Mouse (Mus musculus) 3134 (cell line): Measurements from ENCODE around the gene Cldn9.

Source experiments
- DNase-seq: peaks from one replicate; pipeline ENCODE4 v3.0.0-alpha.2; 2011; ENCODE audit warnings: low spot score; ENCODE audit not compliant: insufficient read length; ENCODE audit errors: extremely low read depth

Cldn9 gene

DNA sequence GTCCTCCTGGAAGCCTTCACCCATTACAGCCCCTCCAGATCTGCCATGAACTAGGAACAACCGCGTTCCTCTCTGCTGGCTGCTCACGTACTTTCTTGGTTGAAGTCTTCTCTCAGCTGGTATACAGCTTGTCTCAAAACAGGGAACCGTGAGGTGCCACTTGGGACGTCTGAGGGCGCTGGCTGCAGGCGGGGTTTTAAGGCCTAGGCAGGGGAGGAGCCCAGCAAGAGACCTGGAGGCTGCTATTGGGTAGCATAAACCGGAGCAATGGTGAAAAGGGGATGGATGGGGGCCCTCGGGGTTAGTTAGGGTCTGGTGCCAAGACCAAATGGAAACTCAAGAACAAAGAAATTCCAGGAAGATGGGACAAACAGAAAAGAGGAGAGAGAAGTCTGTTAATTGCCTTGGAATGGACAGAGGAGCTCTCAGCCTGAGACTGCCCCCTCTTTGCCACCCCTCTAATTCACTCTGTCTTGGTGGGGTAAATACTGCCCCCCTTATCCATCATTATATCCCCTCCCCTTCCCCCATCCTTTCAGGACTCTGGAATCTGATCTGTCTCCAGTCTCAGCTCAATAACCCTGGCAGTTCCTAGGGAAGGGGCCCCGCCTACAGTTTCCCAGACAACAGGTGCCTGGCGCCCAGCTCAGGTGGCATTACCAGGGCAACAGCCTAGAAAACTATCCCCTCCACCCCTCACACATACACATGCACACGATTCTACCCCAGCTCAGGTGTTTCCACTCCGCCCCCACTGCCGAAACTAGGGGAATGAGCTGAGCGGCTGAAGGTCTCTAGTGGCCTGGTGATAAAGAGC, at the start of gene Cldn9:
Gene Cldn9, minus strand, starts transcription at position 171 of the 817 bp plus-strand sequence.
- peak; percentile 70 for DNase-seq

DNA sequence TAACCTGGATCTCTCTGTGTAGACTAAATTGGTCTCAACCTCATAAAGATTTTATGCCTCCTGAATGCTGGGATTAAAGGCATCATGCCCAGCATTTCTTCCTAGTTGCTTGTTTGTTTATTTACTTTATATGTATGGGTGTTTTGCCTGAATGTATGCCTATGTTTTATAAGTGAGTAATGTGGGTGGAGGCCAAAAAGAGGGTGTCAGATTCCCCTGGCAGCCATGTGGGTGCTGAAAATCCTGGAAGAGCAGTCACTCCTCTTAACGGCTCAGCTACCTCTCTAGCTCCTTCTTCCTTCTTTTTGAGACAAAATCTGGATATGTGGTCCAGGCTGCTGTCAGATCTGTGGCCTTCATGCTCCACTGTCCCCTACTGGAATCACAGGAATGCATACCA, 46.6 kb upstream of the Cldn9 start:
- no peak for DNase-seq

- DNase-seq, result peak; percentile 93
Observed at GRCm38 (mm10) chr17:23726758-23727142, 42.9 kb upstream of the Cldn9 start.

DNA sequence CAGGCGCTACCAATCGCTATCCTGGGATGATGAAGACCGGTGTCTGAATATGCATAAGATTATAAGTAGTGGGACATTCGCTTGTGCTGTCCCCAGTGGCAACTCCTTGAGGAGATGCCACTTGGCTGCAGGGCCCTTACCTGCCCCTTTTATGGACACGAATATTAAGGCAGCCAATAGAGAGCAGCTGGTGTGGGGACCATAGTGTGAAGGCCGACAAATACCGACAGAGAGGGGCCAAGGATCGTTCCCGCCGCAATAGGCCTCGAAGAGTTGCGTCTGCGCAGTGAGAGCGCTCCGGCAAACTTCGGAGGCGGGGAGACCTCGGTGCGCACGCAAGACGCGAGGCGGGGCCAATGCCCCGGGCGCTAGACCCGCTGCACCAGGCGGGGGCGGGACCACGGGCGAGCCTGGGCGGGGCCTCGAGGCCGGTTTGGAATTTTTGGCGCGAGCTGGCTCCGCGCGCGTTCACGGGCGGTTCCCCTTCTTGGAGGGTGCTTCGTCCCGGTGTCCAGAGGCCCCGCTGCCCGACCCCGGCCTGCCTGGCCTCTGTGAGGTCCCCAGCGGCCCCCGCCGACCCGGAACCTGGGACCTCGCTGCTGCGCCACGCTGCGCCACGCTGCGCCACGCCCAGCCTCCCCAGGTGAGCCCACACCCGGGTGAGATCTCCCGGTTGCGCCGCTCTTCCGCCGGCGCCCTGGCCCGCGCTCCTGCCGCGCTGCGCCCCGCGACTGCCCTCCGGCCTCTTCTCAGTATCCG, 42.4 kb upstream of the Cldn9 start, which contains the start of gene Pkmyt1:
Gene Pkmyt1, plus strand, starts transcription at position 338 of the 759 bp plus-strand sequence.
- DNase-seq, result peak; percentile 95

GRCm38 (mm10) chr17:23725477-23725876, 41.7 kb upstream of the Cldn9 start:
- DNase-seq, result no peak

DNA sequence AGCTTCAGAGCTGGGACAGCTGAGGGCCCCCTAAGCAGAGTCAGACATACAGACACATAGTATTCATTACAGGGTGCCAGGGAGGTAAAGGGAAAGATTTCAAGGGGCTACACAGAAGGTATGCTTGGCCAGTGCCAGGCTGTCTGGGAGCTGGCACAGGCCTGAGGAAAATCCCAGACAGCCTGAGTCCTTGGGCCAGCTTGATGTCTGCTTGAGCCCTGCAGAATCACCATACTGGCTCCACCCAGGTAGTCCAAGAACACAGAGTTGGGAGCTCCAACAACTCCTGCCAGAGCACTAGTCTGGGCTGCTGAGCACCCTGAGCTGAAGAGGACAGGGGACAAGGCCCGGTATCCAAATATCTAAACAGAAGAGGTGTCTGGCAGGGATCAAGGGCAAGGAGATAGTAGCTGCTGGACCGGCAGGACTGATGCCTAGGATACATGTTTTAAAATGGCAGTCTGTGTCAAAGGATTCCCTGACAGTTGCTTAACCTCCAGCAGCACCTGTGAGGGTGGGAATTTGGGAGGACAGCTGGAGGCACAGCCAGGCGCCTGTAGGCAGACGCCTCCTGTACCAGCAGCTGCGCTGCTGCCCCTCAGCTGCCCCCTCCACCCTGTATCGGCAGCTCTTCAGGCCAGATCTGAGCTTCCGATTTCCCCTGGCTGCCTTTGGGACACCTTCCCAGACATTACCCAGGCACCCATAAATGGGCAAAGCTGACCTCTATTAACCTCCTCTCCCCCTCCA, 38.7 kb upstream of the Cldn9 start, which contains the start of gene 1520401A03Rik:
Gene 1520401A03Rik, minus strand, starts transcription at position 408 of the 750 bp plus-strand sequence.
- no peak for DNase-seq

DNA sequence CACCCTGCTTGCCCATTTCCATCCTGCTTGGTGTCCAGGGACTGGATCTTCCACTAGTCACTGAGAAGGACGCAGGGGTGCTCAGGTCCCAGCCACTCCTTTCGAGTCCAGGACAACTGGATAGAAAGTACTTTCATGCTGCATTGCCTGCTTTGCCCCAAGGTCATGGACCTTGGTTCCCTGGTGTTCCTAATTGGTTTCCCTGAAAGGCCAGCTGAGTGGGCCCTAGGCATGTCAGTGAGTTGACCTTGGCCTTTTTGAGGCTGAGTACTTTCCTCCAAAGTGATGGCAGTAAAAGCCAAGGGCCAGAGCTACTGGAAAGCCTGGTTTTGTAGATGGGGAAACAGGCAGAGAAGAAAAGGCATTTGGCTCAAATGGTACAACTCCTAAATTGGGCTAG, 38.1 kb upstream of the Cldn9 start:
- DNase-seq, result no peak

- DNase-seq, result no peak
Observed at GRCm38 (mm10) chr17:23719455-23719854, 35.6 kb upstream of the Cldn9 start.

- DNase-seq, result no peak
Observed at GRCm38 (mm10) chr17:23717003-23717402, 33.2 kb upstream of the Cldn9 start.

DNA sequence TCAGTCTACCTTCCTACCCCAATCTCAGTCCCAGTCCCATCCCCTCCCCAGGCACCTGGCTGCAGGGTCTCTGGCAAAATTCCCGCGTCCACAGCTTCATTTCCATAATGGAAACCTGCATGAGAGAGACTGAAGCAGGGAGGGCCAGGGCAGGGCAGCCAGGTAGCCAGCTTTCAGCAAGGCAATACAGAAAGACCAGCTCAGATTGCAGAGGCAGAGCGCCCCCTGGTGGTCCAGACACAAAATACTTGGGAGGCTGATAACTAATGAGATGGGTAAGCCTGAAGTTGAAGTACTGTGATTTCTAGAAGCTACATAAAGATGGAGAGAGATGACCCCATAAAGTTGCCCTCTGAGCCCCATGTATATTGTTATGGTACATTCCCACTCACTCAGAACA, 22.4 kb upstream of the Cldn9 start:
- DNase-seq, result peak; percentile 42

- no peak for DNase-seq
Observed at GRCm38 (mm10) chr17:23705525-23706104, 21.8 kb upstream of the Cldn9 start.

- no peak for DNase-seq
Observed at GRCm38 (mm10) chr17:23704741-23705140, 20.9 kb upstream of the Cldn9 start.

DNA sequence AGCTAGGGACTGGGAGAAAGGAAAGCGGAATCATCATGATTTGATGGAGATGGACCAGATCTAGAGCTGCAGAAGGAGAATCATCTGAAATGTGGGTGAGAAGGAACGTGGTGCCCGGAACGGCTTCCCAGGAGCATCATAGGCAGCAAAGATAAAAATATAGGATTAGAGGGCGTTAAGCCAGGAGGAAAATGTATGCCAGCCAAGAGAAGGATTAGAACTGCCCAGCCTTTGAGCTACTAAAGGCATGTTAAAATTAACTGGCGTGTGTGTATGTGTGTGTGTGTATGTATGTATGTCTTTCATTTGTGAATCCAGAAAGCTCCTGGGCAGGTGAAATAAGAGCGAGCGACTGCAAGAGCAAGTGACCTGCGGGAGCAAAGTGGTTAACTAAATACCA, 19.5 kb upstream of the Cldn9 start:
- DNase-seq, result no peak

DNA sequence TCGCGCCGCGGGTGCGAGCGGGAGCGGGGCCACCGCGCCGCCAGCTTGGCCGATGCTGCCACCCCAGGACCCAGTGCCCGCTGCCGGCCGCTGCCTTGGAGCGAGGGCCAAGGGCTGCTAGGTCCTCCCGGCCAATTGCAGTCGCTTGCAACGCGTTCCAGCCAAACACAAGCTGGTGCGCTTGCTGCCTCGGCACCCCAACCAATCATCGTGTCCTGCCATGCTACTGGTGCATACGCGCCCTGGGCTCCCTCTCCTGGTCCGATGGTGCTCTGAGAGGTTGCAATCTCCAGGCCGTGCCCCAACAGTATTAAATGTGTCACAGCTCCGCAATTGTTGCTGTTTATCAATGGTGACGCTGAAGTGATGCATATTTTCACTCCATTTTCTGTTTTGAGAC, 16.3 kb upstream of the Cldn9 start:
- peak; percentile 92 for DNase-seq

- peak; percentile 55 for DNase-seq
Observed at GRCm38 (mm10) chr17:23699131-23700077, 15.6 kb upstream of the Cldn9 start.

DNA sequence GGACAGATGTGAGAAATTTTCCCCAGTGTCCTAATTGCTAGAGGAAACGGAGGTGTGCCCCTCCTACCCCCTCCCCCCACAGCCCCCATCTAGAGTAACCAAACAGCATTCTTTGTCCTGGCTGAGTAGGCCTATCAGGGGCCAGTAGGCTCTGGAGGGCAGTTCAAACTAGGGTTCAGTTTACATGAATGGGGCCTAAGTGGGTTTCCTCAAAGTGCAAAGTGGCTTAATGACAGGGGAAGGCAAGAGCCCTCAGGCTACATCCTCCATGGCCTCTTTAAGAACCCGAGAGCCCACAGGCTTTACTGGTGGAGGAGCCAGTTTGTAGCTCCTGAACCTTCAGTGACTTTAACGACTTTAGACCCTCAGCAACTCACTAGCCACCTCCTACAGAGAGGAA, 12.0 kb upstream of the Cldn9 start:
- no peak for DNase-seq

GRCm38 (mm10) chr17:23694491-23694890, 10.7 kb upstream of the Cldn9 start:
- peak; percentile 72 for DNase-seq

- peak; percentile 80 for DNase-seq
Observed at GRCm38 (mm10) chr17:23683226-23683625, 600 bp downstream of the Cldn9 start.

- DNase-seq, result no peak
Observed at GRCm38 (mm10) chr17:23682530-23682929, 1.3 kb downstream of the Cldn9 start.

GRCm38 (mm10) chr17:23682092-23682491, 1.7 kb downstream of the Cldn9 start:
- no peak for DNase-seq
